8 mouse cellular contexts compared by ENCODE assay signal in the genomic region with DNA sequence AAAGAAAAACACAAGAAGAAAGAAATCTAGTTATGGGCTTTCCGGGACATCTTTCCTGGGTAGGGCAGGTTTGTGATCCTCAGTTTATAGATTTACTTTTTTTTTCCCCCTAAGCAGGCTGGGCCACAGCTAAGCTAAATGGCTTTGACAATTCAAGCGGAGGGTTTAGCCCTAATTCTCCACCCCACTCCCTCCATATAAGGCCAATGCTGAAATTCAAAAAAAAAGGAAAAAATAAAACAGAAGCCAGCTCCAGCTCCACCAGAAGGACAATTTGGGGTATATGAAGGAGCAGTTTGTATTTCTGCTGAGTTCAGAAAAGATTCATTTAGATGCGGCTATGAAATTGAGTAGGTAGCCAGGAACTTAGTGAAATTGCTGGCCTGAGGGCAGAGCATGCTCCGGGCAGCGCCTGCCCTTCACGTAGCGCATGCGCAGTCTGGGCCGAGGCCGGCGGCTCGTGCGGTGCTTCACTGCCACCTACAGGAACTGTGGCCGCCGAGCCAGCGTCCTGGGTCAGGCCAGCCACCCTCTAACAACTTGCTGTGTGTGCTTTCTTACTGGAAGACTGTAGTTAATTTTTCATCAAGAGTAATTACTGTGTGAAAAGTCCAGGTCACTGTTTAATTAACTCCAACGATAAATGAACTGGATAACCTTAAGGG.
A peak's percentile ranks its signal among the peaks of the same experiment; 100 is the strongest.
DNase-seq lines count a peak whose midpoint lies in the region; ATAC-seq and TF ChIP-seq lines count a peak whose summit lies in the region.

No protein-coding gene starts in this region.

- H3K9ac ChIP-seq in liver, postnatal 0 days (replicated peaks): no peak overlapping the region
- no peak overlapping the region for H3K9ac ChIP-seq in neural tube, embryonic 15.5 days (replicated peaks)

- peak; percentile 83 to 86 for DNase-seq in cerebellum, adult 2 months
- DNase-seq in forelimb bud, embryonic 11.5 days (ENCODE audit: low read depth, low spot score): peak; percentile 89
- DNase-seq in heart, postnatal 36 days: peak; percentile 82 to 88
- DNase-seq in layer of hippocampus, adult 18-20 months (ENCODE audit: low spot score in 2 of 2): peak; percentile 84 to 93
- DNase-seq in liver, postnatal 0 days: peak; percentile 86
- peak; percentile 43 for DNase-seq in telencephalon, adult 2 months (ENCODE audit: low read depth, low spot score)

- TF ChIP-seq CTCF in C2C12 (IDR thresholded peaks at IDR 0.05; ENCODE audit: control insufficient read depth, insufficient read depth, insufficient read length): peak; percentile 93
- TF ChIP-seq CTCF in cerebellum, adult 2 months (IDR thresholded peaks at IDR 0.05; ENCODE audit: borderline replicate concordance, insufficient read depth, low read depth, low read length): peak; percentile 71
- peak; percentile 86 for TF ChIP-seq CTCF in liver, postnatal 0 days (IDR thresholded peaks at IDR 0.05; ENCODE audit: low read depth)

- H3K4me1 ChIP-seq in cerebellum, adult 2 months (ENCODE audit: control insufficient read depth, insufficient read depth, low read length): no peaks in the 10 kb centered on the region
- no peaks in the 10 kb centered on the region for H3K4me1 ChIP-seq in liver, postnatal 0 days (ENCODE audit: insufficient read depth)
- 0 out of 2 replicates have a peak, but pooled peaks cover 4% of the 10 kb centered on the region for H3K4me1 ChIP-seq in neural tube, embryonic 15.5 days

- ATAC-seq in liver, postnatal 0 days: peak; percentile 88
- peak; percentile 65 for ATAC-seq in neural tube, embryonic 15.5 days (ENCODE audit: low FRiP score)

- H3K4me2 ChIP-seq in liver, postnatal 0 days (ENCODE audit: low read depth, low read length): no peak overlapping the region
- peak overlapping the region; percentile 50 for H3K4me2 ChIP-seq in neural tube, embryonic 15.5 days

- no peaks in the 10 kb centered on the region for H3K79me3 ChIP-seq in C2C12 (ENCODE audit: low read depth)

- H3ac ChIP-seq in C2C12 (ENCODE audit: control insufficient read depth, insufficient read length, low read depth): no peak overlapping the region

- H3K4me3 ChIP-seq in C2C12 (ENCODE audit: insufficient read depth, poor library complexity, severe bottlenecking): no peak overlapping the region
- no peak overlapping the region for H3K4me3 ChIP-seq in cerebellum, adult 2 months (replicated peaks; ENCODE audit: insufficient read depth, low read depth, low read length)
- H3K4me3 ChIP-seq in liver, postnatal 0 days (ENCODE audit: low read depth, low read length): no peak overlapping the region
- no peak overlapping the region; the same call in 1 of the 2 replicates for H3K4me3 ChIP-seq in neural tube, embryonic 15.5 days (replicated peaks)

- no peaks in the 10 kb centered on the region for H3K9me3 ChIP-seq in liver, postnatal 0 days (ENCODE audit: low read length)
- H3K9me3 ChIP-seq in neural tube, embryonic 15.5 days (replicated peaks): no peaks in the 10 kb centered on the region

- no peak for TF ChIP-seq POLR2A in cerebellum, adult 2 months (IDR thresholded peaks at IDR 0.05; ENCODE audit: borderline replicate concordance, insufficient read depth, low read length)

- no peaks in the 10 kb centered on the region for H3K36me3 ChIP-seq in C2C12 (ENCODE audit: control insufficient read depth, insufficient read depth)
- no peaks in the 10 kb centered on the region for H3K36me3 ChIP-seq in liver, postnatal 0 days (replicated peaks; ENCODE audit: insufficient read depth, low read length)
- H3K36me3 ChIP-seq in neural tube, embryonic 15.5 days: no peaks in the 10 kb centered on the region

- no peak overlapping the region for H3K27ac ChIP-seq in cerebellum, adult 2 months (ENCODE audit: insufficient read depth, low read length)
- H3K27ac ChIP-seq in liver, postnatal 0 days (ENCODE audit: low read depth): no peak overlapping the region
- no peak overlapping the region for H3K27ac ChIP-seq in neural tube, embryonic 15.5 days (replicated peaks)

- H3K27me3 ChIP-seq in C2C12 (ENCODE audit: control insufficient read depth, insufficient read depth, insufficient read length): no peaks in the 10 kb centered on the region
- no peaks in the 10 kb centered on the region for H3K27me3 ChIP-seq in cerebellum, adult 2 months (ENCODE audit: control insufficient read depth, insufficient read depth, low read length)
- no peaks in the 10 kb centered on the region for H3K27me3 ChIP-seq in liver, postnatal 0 days (ENCODE audit: insufficient read depth, low read length)
- no peaks in the 10 kb centered on the region for H3K27me3 ChIP-seq in neural tube, embryonic 15.5 days (replicated peaks)

- no peaks in the 10 kb centered on the region for H3K79me2 ChIP-seq in C2C12 (ENCODE audit: control insufficient read depth, insufficient read depth)

- WGBS in cerebellum, adult 2 months: 8% methylated on average over 17 of the region's 17 CpGs
- 7% methylated on average over 17 of the region's 17 CpGs for WGBS in liver, postnatal 0 days (ENCODE audit: insufficient replicate concordance)
- WGBS in neural tube, embryonic 15.5 days: 8% methylated on average over 17 of the region's 17 CpGs

- TF ChIP-seq EP300 in liver, postnatal 0 days (IDR thresholded peaks at IDR 0.05; ENCODE audit: low read depth): no peak

- intact Hi-C loops in heart, postnatal 36 days (cut with DNase I): loop anchor here (2.0 to 10.0 kb wide), 3 partner anchors 204 to 606 kb away; no protein-coding TSS in a partner anchor

TF ChIP-seq in C2C12, 6 proteins besides CTCF, POLR2A, EP300 and RAD21:
- peak; percentile 60 for TF ChIP-seq MAX (IDR thresholded peaks at IDR 0.05)
- TF ChIP-seq USF1 (IDR thresholded peaks at IDR 0.05; ENCODE audit: low read depth): no peak
- TF ChIP-seq CEBPB (IDR thresholded peaks at IDR 0.05; ENCODE audit: low read depth): no peak
- no peak for TF ChIP-seq FOSL1 (IDR thresholded peaks at IDR 0.05; ENCODE audit: insufficient read depth, low read length, poor library complexity, severe bottlenecking)
- no peak for TF ChIP-seq MYOD1 (IDR thresholded peaks at IDR 0.05; ENCODE audit: control insufficient read depth, insufficient read length, low read depth)
- TF ChIP-seq MYOG (IDR thresholded peaks at IDR 0.05; ENCODE audit: control insufficient read depth, extremely low read depth, insufficient read length): no peak
